Mouse (Mus musculus) heart, embryonic 10.5 days (tissue): ENCODE results near the gene Rassf5. TPM values are rescaled to one million over a fixed set of nuclear protein-coding genes. Genes with fewer than 3 reads are reported as not detected.

ENCODE experiments used
- DNase-seq: peaks from one replicate; pipeline ENCODE4 v3.0.0-alpha.2; 2017; ENCODE audit warnings: low spot score
- H3K27ac ChIP-seq: fragments of 300-500 bp; sonication (generic); 2 replicates; pipeline ENCODE4 v1.5.1; 2016; ENCODE audit warnings: mild to moderate bottlenecking
- H3K27me3 ChIP-seq: fragments of 300-500 bp; sonication (generic); 2 replicates; pipeline ENCODE4 v1.6.1; 2016; ENCODE audit warnings: mild to moderate bottlenecking; ENCODE audit not compliant: poor library complexity, insufficient read depth, severe bottlenecking
- H3K36me3 ChIP-seq: fragments of 300-500 bp; sonication (generic); 2 replicates; pipeline ENCODE4 v1.6.1; 2016; ENCODE audit warnings: mild to moderate bottlenecking, moderate library complexity
- H3K4me1 ChIP-seq: fragments of 300-500 bp; sonication (generic); 2 replicates; pipeline ENCODE4 v1.6.1; 2016; ENCODE audit warnings: mild to moderate bottlenecking
- H3K4me3 ChIP-seq: fragments of 300-500 bp; sonication (generic); 2 replicates; pipeline ENCODE4 v1.5.1; 2016; ENCODE audit warnings: mild to moderate bottlenecking, moderate library complexity
- H3K9me3 ChIP-seq: fragments of 300-500 bp; sonication (generic); 2 replicates; pipeline ENCODE4 v1.6.1; 2016; ENCODE audit warnings: mild to moderate bottlenecking, moderate library complexity
- WGBS: fragments of 180-500 bp; shearing (Covaris S2); methylation state at CpG from one replicate; pipeline ENCODE4 v1.1.7; 2016; 5-methylcytosine and 5-hydroxymethylcytosine counted together
- polyA plus RNA-seq: library from polyadenylated mRNA; unstranded; fragments of >200 nt; fragmentation: Nextera tagmentation; extraction: Ambion mirVana; gene quantifications from 2 replicates; pipeline ENCODE4 v1.2.1, GENCODE M21; 2016

Gene Rassf5
- polyA plus RNA-seq, 1 experiment from 2014 or later: 44.4 TPM

- Histone ChIP-seq H3K4me1 (no peaks in the 10 kb centered on the region; the same call in 1 of the 2 replicates), H3K4me3 (no peak overlapping the region), H3K9me3 (no peaks in the 10 kb centered on the region), H3K36me3 (peaks cover 34% of the 10 kb centered on the region), H3K27ac (no peak overlapping the region), H3K27me3 (no peaks in the 10 kb centered on the region)
- 73% methylated on average over 13 of the region's 13 CpGs for WGBS
- no peak for DNase-seq
These were observed 23.1 kb downstream of the Rassf5 start for GRCm38 (mm10) chr1:131221822-131222590.

DNA sequence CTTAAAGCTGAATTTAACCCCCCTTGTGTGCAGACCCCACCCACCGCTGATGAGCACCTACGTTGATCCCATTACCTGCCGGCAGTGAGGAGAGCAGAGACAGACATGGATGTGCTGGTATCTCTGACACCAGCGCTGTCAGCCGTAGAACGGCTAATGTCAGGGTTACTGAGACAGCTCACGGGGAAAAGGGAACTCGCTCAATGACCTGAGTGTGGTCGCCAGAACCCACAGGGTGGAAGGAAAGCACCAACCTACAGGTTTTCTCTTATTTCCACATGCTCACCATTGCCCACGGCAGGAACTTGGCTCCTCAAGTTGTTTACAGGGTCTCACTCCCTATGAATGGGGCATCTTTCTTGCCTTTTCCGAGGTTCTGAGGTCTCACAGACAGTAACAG is 26.1 kb downstream of the Rassf5 start:
- Histone ChIP-seq H3K27ac (no peak overlapping the region), H3K36me3 (peaks cover 33% of the 10 kb centered on the region), H3K4me3 (no peak overlapping the region), H3K9me3 (no peaks in the 10 kb centered on the region), H3K27me3 (no peaks in the 10 kb centered on the region), H3K4me1 (peaks cover 10% of the 10 kb centered on the region)
- 81% methylated on average over 11 of the region's 11 CpGs for WGBS
- DNase-seq: no peak

DNA sequence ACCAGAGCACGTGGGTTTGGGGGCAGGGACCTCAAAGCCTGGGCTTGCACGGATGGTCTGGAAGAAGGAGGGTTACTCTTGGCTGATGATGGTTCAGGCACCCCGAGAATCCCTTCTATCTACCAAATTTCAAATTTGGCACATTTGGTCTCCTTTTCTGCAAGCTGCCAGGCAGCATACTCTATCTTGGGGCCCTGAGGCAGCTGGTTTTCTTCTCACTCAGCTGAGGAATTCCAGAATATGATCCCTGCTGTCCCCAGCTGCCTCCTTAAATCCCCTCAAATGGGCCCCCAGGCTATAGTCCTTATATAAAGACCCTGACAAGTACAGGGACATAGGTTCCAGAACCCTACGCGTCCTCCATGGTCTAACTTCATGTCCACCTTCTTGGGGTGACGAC is 31.7 kb downstream of the Rassf5 start:
- no peak for DNase-seq
- no peak overlapping the region for H3K4me3 ChIP-seq
- WGBS: 86% methylated on average over 6 of the region's 6 CpGs
- H3K4me1 ChIP-seq: peaks cover 21% of the 10 kb centered on the region
- H3K9me3 ChIP-seq: no peaks in the 10 kb centered on the region
- H3K27me3 ChIP-seq: no peaks in the 10 kb centered on the region
- H3K36me3 ChIP-seq: peaks cover 47% of the 10 kb centered on the region
- H3K27ac ChIP-seq: peak overlapping the region; percentile 22; the same call in 1 of the 2 replicates

GRCm38 (mm10) chr1:131212956-131213355 is 32.1 kb downstream of the Rassf5 start:
- peaks cover 47% of the 10 kb centered on the region for H3K36me3 ChIP-seq
- H3K27me3 ChIP-seq: no peaks in the 10 kb centered on the region
- H3K27ac ChIP-seq: peak overlapping the region; percentile 22; the same call in 1 of the 2 replicates
- WGBS: 61% methylated on average over 5 of the region's 5 CpGs
- H3K4me3 ChIP-seq: no peak overlapping the region
- H3K9me3 ChIP-seq: no peaks in the 10 kb centered on the region
- peaks cover 21% of the 10 kb centered on the region for H3K4me1 ChIP-seq
- no peak for DNase-seq

GRCm38 (mm10) chr1:131211655-131212054 is 33.4 kb downstream of the Rassf5 start:
- Histone ChIP-seq H3K9me3 (no peaks in the 10 kb centered on the region), H3K36me3 (peaks cover 34% of the 10 kb centered on the region), H3K27ac (no peak overlapping the region), H3K27me3 (no peaks in the 10 kb centered on the region), H3K4me3 (no peak overlapping the region), H3K4me1 (peaks cover 21% of the 10 kb centered on the region)
- 90% methylated on average over 1 of the region's 1 CpGs for WGBS
- no peak for DNase-seq

DNA sequence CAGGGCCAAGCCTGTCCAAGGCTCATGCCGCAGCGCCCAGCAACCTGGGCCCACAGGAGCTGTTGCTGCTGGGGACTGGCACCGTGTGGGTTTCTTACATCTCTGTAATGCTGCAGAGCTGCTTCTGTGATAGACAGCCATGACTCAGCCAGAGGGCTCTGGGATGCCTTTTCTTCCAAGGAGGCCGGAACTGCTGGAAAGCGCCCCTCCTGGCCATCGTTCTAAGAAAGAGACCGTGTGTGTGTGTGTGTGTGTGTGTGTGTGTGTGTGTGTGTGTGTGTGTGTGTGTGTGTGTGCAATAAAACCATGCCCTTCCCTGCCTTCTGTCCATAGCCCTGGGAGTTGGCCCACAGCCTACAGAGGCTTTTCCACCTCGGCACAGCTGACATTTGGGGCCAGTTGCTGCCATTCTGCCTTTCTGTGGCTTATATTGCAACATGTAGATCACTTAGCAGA is 35.1 kb downstream of the Rassf5 start:
- Histone ChIP-seq H3K4me3 (no peak overlapping the region), H3K27me3 (no peaks in the 10 kb centered on the region), H3K36me3 (peaks cover 37% of the 10 kb centered on the region), H3K4me1 (peaks cover 21% of the 10 kb centered on the region), H3K27ac (no peak overlapping the region), H3K9me3 (no peaks in the 10 kb centered on the region)
- no peak for DNase-seq
- 74% methylated on average over 8 of the region's 8 CpGs for WGBS

DNA sequence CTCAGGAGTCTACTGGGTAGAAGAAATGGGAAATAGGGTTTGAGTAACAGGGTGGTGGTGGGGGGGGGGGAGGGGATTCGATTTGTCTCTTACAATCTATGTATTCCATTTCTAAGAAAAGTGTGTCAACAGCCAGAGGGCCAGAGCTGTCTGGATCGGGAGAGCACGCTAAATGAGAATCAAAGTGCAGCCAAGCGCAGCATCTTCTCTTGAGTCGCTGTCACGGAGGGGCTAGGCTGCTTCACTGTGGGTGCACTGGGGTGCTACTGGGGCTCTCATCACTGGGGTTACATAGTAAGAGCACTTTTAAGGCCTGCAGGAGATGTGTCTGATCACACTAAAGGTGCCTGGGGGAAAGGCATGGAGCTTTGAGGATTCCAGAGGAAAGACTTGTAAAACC is 36.3 kb downstream of the Rassf5 start:
- peaks cover 36% of the 10 kb centered on the region for H3K36me3 ChIP-seq
- no peak for DNase-seq
- no peaks in the 10 kb centered on the region for H3K9me3 ChIP-seq
- H3K27ac ChIP-seq: no peak overlapping the region
- H3K4me1 ChIP-seq: peaks cover 10% of the 10 kb centered on the region
- no peaks in the 10 kb centered on the region for H3K27me3 ChIP-seq
- no peak overlapping the region for H3K4me3 ChIP-seq
- 88% methylated on average over 6 of the region's 6 CpGs for WGBS

GRCm38 (mm10) chr1:131208081-131208480 is 37.0 kb downstream of the Rassf5 start:
- Histone ChIP-seq H3K27ac (0 out of 2 replicates have a peak overlapping the region, but pooled peaks have one; percentile 1), H3K4me1 (peaks cover 3% of the 10 kb centered on the region), H3K9me3 (no peaks in the 10 kb centered on the region), H3K27me3 (no peaks in the 10 kb centered on the region), H3K4me3 (no peak overlapping the region), H3K36me3 (peaks cover 41% of the 10 kb centered on the region)
- no peak for DNase-seq
- WGBS: 82% methylated on average over 5 of the region's 5 CpGs

- DNase-seq: no peak
- WGBS: 7% methylated on average over 5 of the region's 5 CpGs
- H3K27ac ChIP-seq: 0 out of 2 replicates have a peak overlapping the region, but pooled peaks have one; percentile 1
- no peaks in the 10 kb centered on the region for H3K9me3 ChIP-seq
- no peaks in the 10 kb centered on the region for H3K27me3 ChIP-seq
- no peaks in the 10 kb centered on the region for H3K4me1 ChIP-seq
- H3K4me3 ChIP-seq: no peak overlapping the region
- peaks cover 41% of the 10 kb centered on the region for H3K36me3 ChIP-seq
These were observed 37.5 kb downstream of the Rassf5 start for GRCm38 (mm10) chr1:131207531-131207930.

DNA sequence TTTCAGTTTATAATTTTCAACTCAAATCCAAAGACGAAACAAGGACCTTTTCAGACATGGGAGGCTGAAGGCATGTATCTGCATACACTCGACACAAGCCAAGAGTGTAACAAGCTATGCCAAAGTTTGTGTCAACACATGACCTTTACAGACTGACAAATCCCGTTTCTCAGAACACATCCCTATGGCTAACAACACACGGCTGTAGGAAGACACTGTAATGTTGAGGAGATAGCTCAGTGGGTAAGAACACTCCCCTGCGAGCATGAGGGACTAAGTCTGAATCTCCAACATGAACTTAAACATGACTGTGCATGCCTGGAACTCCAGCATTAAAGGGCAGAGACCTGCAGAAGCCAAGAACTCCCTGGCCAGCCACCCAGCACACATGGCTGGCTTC is 38.7 kb downstream of the Rassf5 start:
- Histone ChIP-seq H3K27ac (no peak overlapping the region), H3K4me1 (no peaks in the 10 kb centered on the region), H3K36me3 (peaks cover 32% of the 10 kb centered on the region), H3K9me3 (no peaks in the 10 kb centered on the region), H3K4me3 (no peak overlapping the region), H3K27me3 (no peaks in the 10 kb centered on the region)
- DNase-seq: no peak
- 76% methylated on average over 5 of the region's 5 CpGs for WGBS

DNA sequence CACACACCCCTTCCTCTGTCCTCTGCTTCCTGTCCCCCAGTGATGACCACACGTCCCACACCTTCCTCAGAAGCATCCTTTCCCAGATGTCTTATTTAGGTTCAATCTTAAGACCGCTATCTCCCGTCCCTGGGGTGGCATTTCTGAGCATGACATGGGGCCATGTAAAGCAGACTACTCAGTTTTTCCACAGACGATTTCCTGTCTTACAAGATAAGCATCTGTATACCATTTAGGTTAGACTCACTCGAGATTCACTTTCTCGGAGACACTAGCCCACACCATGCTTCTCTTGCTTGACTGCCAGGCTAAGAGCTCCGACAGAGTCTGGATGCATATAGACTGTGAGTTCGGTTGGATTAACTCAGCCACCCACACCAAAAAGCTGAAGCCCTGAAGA is 40.6 kb downstream of the Rassf5 start:
- 69% methylated on average over 8 of the region's 8 CpGs for WGBS
- no peaks in the 10 kb centered on the region for H3K27me3 ChIP-seq
- no peaks in the 10 kb centered on the region for H3K9me3 ChIP-seq
- H3K4me1 ChIP-seq: peaks cover 18% of the 10 kb centered on the region
- H3K27ac ChIP-seq: no peak overlapping the region
- H3K36me3 ChIP-seq: 0 out of 2 replicates have a peak, but pooled peaks cover 15% of the 10 kb centered on the region
- DNase-seq: no peak
- no peak overlapping the region for H3K4me3 ChIP-seq

DNA sequence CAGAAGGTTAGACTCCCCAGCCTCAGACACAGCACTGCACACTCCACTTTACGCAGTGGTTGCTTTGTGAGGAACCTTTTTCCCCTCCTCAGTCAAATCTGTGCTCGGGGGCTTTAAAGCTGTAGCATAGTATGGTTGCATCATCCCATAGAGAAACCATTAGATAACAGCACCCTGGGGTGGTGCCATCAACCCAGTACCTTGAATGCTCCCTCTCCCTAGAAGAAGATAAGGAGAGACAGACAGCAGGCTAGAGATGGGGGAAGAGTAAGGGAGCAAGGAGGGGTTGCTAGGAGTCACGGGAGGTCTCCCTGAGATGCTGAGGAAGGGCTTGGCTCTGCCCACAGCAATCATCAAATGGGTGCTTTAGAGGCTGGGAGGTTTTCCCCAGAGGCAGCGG is 43.7 kb downstream of the Rassf5 start:
- H3K9me3 ChIP-seq: no peaks in the 10 kb centered on the region
- no peak overlapping the region for H3K27ac ChIP-seq
- H3K4me3 ChIP-seq: no peak overlapping the region
- H3K36me3 ChIP-seq: 0 out of 2 replicates have a peak, but pooled peaks cover 12% of the 10 kb centered on the region
- H3K27me3 ChIP-seq: no peaks in the 10 kb centered on the region
- peaks cover 40% of the 10 kb centered on the region for H3K4me1 ChIP-seq
- WGBS: 69% methylated on average over 4 of the region's 4 CpGs
- no peak for DNase-seq

- Histone ChIP-seq H3K27me3 (no peaks in the 10 kb centered on the region), H3K36me3 (0 out of 2 replicates have a peak, but pooled peaks cover 14% of the 10 kb centered on the region), H3K9me3 (no peaks in the 10 kb centered on the region), H3K27ac (peak overlapping the region; percentile 10; the same call in 1 of the 2 replicates), H3K4me3 (no peak overlapping the region), H3K4me1 (peaks cover 46% of the 10 kb centered on the region)
- 83% methylated on average over 10 of the region's 10 CpGs for WGBS
- DNase-seq: no peak
These were observed 44.5 kb downstream of the Rassf5 start for GRCm38 (mm10) chr1:131200588-131200987.
